Mouse (Mus musculus): Measurements from ENCODE around the gene Gpc4. TPM values are rescaled to one million over a fixed set of nuclear protein-coding genes. Genes with fewer than 3 reads are reported as not detected.

Gene Gpc4
- polyA plus RNA-seq (2014; fragmentation: Illumina TruSeq; extraction: RNeasy Lipid Tissue Mini Kit (QIAGEN cat#74804)): 87.7 TPM

GRCm38 (mm10) chrX:52164738-52165554, at the start of gene Gpc4:
TSS of gene Gpc4 (minus strand) at chrX:52165252.

Other genes starting within 250 kb of the Gpc4 start
- not detected for gene 1700080O16Rik, start 192.5 kb downstream of the Gpc4 start, polyA plus RNA-seq (2014; fragmentation: Illumina TruSeq; extraction: RNeasy Lipid Tissue Mini Kit (QIAGEN cat#74804))

All from ovary, adult 10 weeks (tissue).